Mouse (Mus musculus): ENCODE measurements at regions not wholly inside any gene's neighbourhood (a gene's known extent, or its start where the extent isn't known, plus 50 kb on each side); places are given as distances from the start of the nearest gene placed in this dataset.

DNA sequence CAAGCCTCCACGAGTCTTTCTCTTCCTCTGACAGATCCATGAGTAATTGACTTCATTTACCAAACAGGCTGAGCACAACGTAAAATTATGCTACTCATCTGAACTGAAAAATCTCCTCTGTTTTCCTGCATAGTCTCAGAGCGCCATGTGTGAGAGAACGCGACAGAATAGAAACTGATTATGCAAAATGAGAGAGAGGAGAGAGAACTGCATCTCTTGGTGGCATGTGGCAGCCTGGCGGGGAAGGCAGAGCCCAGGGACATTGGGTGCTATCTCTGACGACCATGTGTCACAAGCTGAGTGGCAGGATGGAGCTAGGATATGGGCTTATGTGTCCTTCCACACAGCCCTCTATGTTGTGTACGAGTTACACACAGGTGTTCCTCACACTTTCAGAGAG is 131.6 kb upstream of the Atxn1 start:
- no peak for DNase-seq
- intact Hi-C loops (cut with DNase I) = no loop called here
- no peak overlapping the region for H3K27ac ChIP-seq
- TF ChIP-seq CTCF (IDR thresholded peaks at IDR 0.05) = no peak
- H3K4me3 ChIP-seq = no peak overlapping the region

DNA sequence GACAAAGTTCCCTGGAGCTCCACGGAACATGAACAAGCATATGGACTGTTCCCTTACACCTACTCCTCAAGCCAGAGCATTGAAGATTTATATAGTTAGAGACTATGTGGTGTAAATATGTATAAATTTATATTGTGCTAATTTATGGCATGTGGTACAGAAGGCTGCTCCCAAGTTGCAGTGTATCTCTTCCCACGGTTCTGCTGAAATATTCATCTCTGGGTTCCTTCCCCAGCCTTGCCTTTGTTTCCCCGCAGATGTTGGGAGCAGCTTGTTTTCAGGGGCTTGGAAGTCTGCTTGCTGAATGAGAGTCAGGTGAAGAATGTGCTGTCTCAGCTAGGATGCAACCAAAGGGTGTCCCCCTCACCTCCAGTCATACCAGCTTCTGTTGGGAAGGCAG is 128.0 kb upstream of the Atxn1 start:
- intact Hi-C loops (cut with DNase I) = no loop called here
- DNase-seq = no peak
- TF ChIP-seq CTCF (IDR thresholded peaks at IDR 0.05) = no peak

DNA sequence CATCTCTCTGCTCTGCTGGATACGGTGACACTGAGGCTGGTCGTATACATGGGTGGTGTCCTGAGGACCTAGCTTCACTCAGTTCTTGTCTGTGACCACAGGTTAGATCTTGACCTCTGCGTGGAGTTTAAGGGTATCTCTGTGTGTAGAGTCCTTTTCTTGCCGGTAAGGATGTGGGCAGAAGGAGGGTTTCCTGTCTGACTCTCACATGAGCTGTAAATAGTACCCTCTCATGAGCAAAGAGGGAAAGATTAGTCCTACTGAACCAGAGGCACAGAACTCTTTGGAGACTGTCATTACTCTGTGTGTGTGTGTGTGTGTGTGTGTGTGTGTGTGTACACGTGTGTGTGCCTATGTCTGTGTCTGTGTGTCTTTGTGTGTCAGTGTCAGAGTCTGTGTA is 126.3 kb upstream of the Atxn1 start:
- no peak for DNase-seq
- TF ChIP-seq CTCF (IDR thresholded peaks at IDR 0.05) = no peak
- no peak overlapping the region for H3K27ac ChIP-seq
- no peak overlapping the region for H3K4me3 ChIP-seq
- intact Hi-C loops (cut with DNase I) = no loop called here

More for the DNA sequence above, 128.0 kb upstream of the Atxn1 start:
- Histone ChIP-seq H3K27ac (no peak overlapping the region), H3K4me3 (no peak overlapping the region)

DNA sequence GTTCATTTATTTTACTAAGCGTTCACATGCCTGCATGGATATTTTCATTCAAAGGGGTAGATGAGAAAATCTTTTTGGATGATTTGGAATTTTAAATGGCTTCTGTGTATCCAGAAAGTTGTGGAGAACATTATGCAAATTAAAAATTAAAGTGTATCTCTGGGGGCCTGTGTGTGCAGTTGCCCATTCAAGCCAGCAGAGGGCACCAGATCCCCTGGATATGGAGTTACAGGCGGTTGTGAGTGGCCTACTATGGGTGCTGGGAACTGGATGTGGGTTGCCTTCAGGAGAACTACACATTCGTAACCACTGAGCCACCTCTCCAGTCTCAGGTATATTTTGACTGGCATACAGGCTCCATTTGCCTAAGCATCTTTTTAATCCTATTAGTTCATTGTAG is 123.4 kb upstream of the Atxn1 start:
- peak; percentile 36; the same call in 1 of the 2 replicates for TF ChIP-seq CTCF (IDR thresholded peaks at IDR 0.05)
- intact Hi-C loops (cut with DNase I) = no loop called here

GRCm38 (mm10) chr13:46087663-46088062 is 122.9 kb upstream of the Atxn1 start:
- no peak for TF ChIP-seq CTCF (IDR thresholded peaks at IDR 0.05)
- H3K4me3 ChIP-seq = no peak overlapping the region
- intact Hi-C loops (cut with DNase I) = no loop called here
- no peak for DNase-seq
- H3K27ac ChIP-seq = no peak overlapping the region

More for the DNA sequence above, 123.4 kb upstream of the Atxn1 start:
- Histone ChIP-seq H3K27ac (no peak overlapping the region), H3K4me3 (no peak overlapping the region)
- DNase-seq = no peak

- no peak overlapping the region for H3K27ac ChIP-seq
- intact Hi-C loops (cut with DNase I) = no loop called here
- TF ChIP-seq CTCF (IDR thresholded peaks at IDR 0.05) = peak; percentile 37; the same call in 1 of the 2 replicates
- no peak overlapping the region for H3K4me3 ChIP-seq
- no peak for DNase-seq
Measured at GRCm38 (mm10) chr13:46076879-46077278, 112.1 kb upstream of the Atxn1 start.

- H3K4me3 ChIP-seq = no peak overlapping the region
- intact Hi-C loops (cut with DNase I) = no loop called here
- no peak for TF ChIP-seq CTCF (IDR thresholded peaks at IDR 0.05)
- DNase-seq = no peak
- H3K27ac ChIP-seq = no peak overlapping the region
Measured at GRCm38 (mm10) chr13:46071670-46072069, 106.9 kb upstream of the Atxn1 start.

DNA sequence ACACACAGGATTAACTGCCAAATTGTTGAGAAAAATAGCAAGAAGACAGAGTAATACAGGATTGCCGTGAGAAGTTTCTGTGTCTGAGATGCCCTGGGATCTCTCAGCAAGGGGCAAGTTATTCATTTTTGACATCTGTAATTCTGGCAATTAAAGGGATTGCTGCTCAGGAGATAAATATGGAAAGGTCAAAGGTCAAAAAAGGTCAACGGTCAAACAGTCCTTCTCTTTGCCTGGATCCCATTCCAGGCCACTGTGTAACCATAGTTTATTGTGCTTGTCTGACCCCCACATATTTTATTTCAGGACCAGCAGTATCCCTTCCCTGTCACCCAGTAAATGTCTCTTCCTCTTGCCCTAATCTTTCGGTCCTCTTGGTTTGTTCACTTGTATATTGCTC is 104.8 kb upstream of the Atxn1 start:
- H3K27ac ChIP-seq = no peak overlapping the region
- no peak for TF ChIP-seq CTCF (IDR thresholded peaks at IDR 0.05)
- no peak for DNase-seq
- H3K4me3 ChIP-seq = no peak overlapping the region
- intact Hi-C loops (cut with DNase I) = no loop called here

- no peak for TF ChIP-seq CTCF (IDR thresholded peaks at IDR 0.05)
- intact Hi-C loops (cut with DNase I) = no loop called here
- DNase-seq = no peak
- H3K4me3 ChIP-seq = no peak overlapping the region
- H3K27ac ChIP-seq = no peak overlapping the region
Measured at GRCm38 (mm10) chr13:46062758-46063157, 98.0 kb upstream of the Atxn1 start.

- no peak overlapping the region for H3K4me3 ChIP-seq
- intact Hi-C loops (cut with DNase I) = no loop called here
- no peak for TF ChIP-seq CTCF (IDR thresholded peaks at IDR 0.05)
- H3K27ac ChIP-seq = no peak overlapping the region
- no peak for DNase-seq
Measured at GRCm38 (mm10) chr13:46059870-46060269, 95.1 kb upstream of the Atxn1 start.

DNA sequence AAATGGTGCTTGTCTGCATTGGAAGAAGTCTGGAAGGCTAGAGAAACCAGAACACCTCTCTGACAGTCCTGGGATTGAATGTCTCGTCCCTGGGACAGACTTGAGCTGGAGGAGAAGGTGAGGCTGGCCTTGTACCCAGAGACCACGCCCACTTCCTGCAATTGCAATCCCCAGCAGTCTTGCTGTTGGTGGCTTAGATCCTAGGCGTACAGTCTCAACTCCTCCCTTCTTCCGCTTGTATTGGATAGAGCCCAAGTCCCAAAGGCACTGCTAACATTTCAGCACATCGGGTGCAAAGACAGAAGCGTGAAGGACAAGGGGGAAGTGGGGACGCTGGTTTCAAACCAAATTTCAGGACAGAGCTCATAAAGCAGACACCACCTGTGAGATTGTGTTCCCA is 94.1 kb upstream of the Atxn1 start:
- intact Hi-C loops (cut with DNase I) = no loop called here
- Histone ChIP-seq H3K4me3 (no peak overlapping the region), H3K27ac (no peak overlapping the region)
- no peak for TF ChIP-seq CTCF (IDR thresholded peaks at IDR 0.05)
- DNase-seq = no peak

GRCm38 (mm10) chr13:46058341-46058740 is 93.5 kb upstream of the Atxn1 start:
- no peak overlapping the region for H3K27ac ChIP-seq
- TF ChIP-seq CTCF (IDR thresholded peaks at IDR 0.05) = no peak
- H3K4me3 ChIP-seq = no peak overlapping the region
- intact Hi-C loops (cut with DNase I) = no loop called here
- no peak for DNase-seq

DNA sequence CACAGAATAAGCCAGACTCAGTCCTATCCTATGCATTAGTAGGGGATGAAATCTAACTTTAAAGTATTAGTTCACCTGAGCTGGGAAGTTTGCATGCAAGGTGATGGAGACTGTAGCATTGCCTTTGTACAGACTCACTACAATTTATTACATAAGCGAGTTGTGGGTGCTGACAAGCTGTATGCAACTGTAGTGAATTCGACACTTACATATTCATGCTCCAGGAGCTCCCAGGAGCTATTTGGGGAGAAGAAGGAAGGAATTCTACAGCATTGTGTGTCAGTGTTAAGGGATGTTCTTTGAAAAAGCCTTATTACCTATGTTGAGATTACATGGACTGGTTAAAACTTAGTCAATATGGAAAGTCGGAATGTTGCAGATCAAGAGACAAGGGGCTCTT is 90.6 kb upstream of the Atxn1 start:
- TF ChIP-seq CTCF (IDR thresholded peaks at IDR 0.05) = no peak
- no peak for DNase-seq
- intact Hi-C loops (cut with DNase I) = no loop called here
- Histone ChIP-seq H3K4me3 (no peak overlapping the region), H3K27ac (no peak overlapping the region)

DNA sequence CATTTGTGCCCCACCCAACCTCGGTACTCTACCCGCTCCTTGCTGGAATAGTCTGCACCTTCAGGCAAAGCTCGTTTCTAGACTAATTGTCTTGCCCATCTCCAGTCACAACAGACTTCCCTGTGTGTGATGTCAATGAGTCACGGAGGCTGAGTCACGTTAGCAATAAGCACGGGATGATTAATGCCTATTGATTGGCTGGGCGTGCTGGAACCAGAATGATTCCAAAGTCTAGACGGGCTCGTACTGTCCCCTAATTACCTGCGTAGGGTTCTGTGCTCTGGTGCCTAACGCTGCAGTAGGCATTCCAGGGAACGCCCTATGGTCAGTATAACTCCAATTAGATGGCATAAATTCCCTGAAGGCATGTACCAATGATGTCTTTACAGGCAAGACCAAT is 78.8 kb upstream of the Atxn1 start:
- DNase-seq = no peak
- intact Hi-C loops (cut with DNase I) = no loop called here
- no peak for TF ChIP-seq CTCF (IDR thresholded peaks at IDR 0.05)
- Histone ChIP-seq H3K27ac (no peak overlapping the region), H3K4me3 (no peak overlapping the region)

GRCm38 (mm10) chr13:46043016-46043415 is 78.2 kb upstream of the Atxn1 start:
- no peak for DNase-seq
- Histone ChIP-seq H3K27ac (no peak overlapping the region), H3K4me3 (peak overlapping the region; percentile 16; the same call in 1 of the 2 replicates)
- no peak for TF ChIP-seq CTCF (IDR thresholded peaks at IDR 0.05)
- intact Hi-C loops (cut with DNase I) = no loop called here

Data from gastrocnemius, adult 2 months (tissue).